Mouse (Mus musculus) telencephalon, adult 2 months (tissue): ENCODE measurements around the gene Aqp1.

Experiments used
- DNase-seq: peaks from one replicate; pipeline ENCODE4 v3.0.0-alpha.2; 2011; ENCODE audit warnings: low read depth, low spot score

The Aqp1 gene

GRCm38 (mm10) chr6:55332100-55332772 lies 4.0 kb upstream of the Aqp1 start:
- DNase-seq, result no peak

- peak; percentile 15 for DNase-seq
Measured at GRCm38 (mm10) chr6:55332773-55333109, 3.5 kb upstream of the Aqp1 start.

- no peak for DNase-seq
Measured at GRCm38 (mm10) chr6:55337242-55337641, 1.0 kb downstream of the Aqp1 start.

GRCm38 (mm10) chr6:55338077-55338476 lies 1.8 kb downstream of the Aqp1 start:
- no peak for DNase-seq

GRCm38 (mm10) chr6:55338934-55339825 lies 2.9 kb downstream of the Aqp1 start:
- no peak for DNase-seq

GRCm38 (mm10) chr6:55341688-55342087 lies 5.5 kb downstream of the Aqp1 start:
- no peak for DNase-seq

- no peak for DNase-seq
Measured at GRCm38 (mm10) chr6:55342328-55342727, 6.1 kb downstream of the Aqp1 start.

GRCm38 (mm10) chr6:55343446-55343845 lies 7.2 kb downstream of the Aqp1 start:
- no peak for DNase-seq

GRCm38 (mm10) chr6:55344291-55345016 lies 8.2 kb downstream of the Aqp1 start:
- DNase-seq, result no peak

GRCm38 (mm10) chr6:55345264-55345663 lies 9.0 kb downstream of the Aqp1 start:
- DNase-seq, result no peak

- DNase-seq, result no peak
Measured at GRCm38 (mm10) chr6:55346491-55346890, 10.3 kb downstream of the Aqp1 start.

- DNase-seq, result no peak
Measured at GRCm38 (mm10) chr6:55347711-55348571, 11.7 kb downstream of the Aqp1 start.

GRCm38 (mm10) chr6:55349231-55349630 lies 13.0 kb downstream of the Aqp1 start:
- DNase-seq, result no peak

- DNase-seq, result no peak
Measured at GRCm38 (mm10) chr6:55350383-55350952, 14.2 kb downstream of the Aqp1 start.

GRCm38 (mm10) chr6:55351712-55352111 lies 15.5 kb downstream of the Aqp1 start:
- no peak for DNase-seq

- no peak for DNase-seq
Measured at GRCm38 (mm10) chr6:55353711-55354445, 17.6 kb downstream of the Aqp1 start.

GRCm38 (mm10) chr6:55354456-55355117 lies 18.4 kb downstream of the Aqp1 start:
- no peak for DNase-seq

GRCm38 (mm10) chr6:55355575-55355974 lies 19.3 kb downstream of the Aqp1 start:
- no peak for DNase-seq

- no peak for DNase-seq
Measured at GRCm38 (mm10) chr6:55356017-55356703, 19.9 kb downstream of the Aqp1 start.
